Mouse (Mus musculus) kidney, adult 18-20 months (tissue): ENCODE data around the gene Il17ra.
A peak's percentile ranks its signal among the peaks of the same experiment; 100 is the strongest.

Experiments used
- DNase-seq: peaks from one replicate; pipeline ENCODE4 v3.0.0; 2021

Il17ra gene

GRCm38 (mm10) chr6:120472455-120473140 lies 9.6 kb downstream of the Il17ra start:
- no peak for DNase-seq

GRCm38 (mm10) chr6:120473427-120473826 lies 10.4 kb downstream of the Il17ra start:
- DNase-seq = peak; percentile 39

- peak; percentile 53 for DNase-seq
Measured at GRCm38 (mm10) chr6:120475288-120475687, 12.2 kb downstream of the Il17ra start.

GRCm38 (mm10) chr6:120479302-120479701 lies 16.3 kb downstream of the Il17ra start:
- DNase-seq = no peak

- no peak for DNase-seq
Measured at GRCm38 (mm10) chr6:120480361-120480760, 17.3 kb downstream of the Il17ra start.

- peak; percentile 18 for DNase-seq
Measured at GRCm38 (mm10) chr6:120481538-120481937, 18.5 kb downstream of the Il17ra start.

GRCm38 (mm10) chr6:120482021-120482420 lies 19.0 kb downstream of the Il17ra start:
- no peak for DNase-seq

GRCm38 (mm10) chr6:120482756-120483155 lies 19.7 kb downstream of the Il17ra start:
- no peak for DNase-seq

GRCm38 (mm10) chr6:120483211-120483626 lies 20.2 kb downstream of the Il17ra start:
- DNase-seq = peak; percentile 65

GRCm38 (mm10) chr6:120485038-120485437 lies 22.0 kb downstream of the Il17ra start:
- no peak for DNase-seq

- DNase-seq = no peak
Measured at GRCm38 (mm10) chr6:120486051-120486510, 23.0 kb downstream of the Il17ra start.

GRCm38 (mm10) chr6:120488647-120489046 lies 25.6 kb downstream of the Il17ra start:
- no peak for DNase-seq

GRCm38 (mm10) chr6:120489461-120489860 lies 26.4 kb downstream of the Il17ra start:
- DNase-seq = no peak

GRCm38 (mm10) chr6:120491064-120491463 lies 28.0 kb downstream of the Il17ra start:
- no peak for DNase-seq

- DNase-seq = no peak
Measured at GRCm38 (mm10) chr6:120491862-120492498, 28.9 kb downstream of the Il17ra start.

- DNase-seq = peak; percentile 36
Measured at GRCm38 (mm10) chr6:120492499-120493373, 29.7 kb downstream of the Il17ra start.

- DNase-seq = peak; percentile 16
Measured at GRCm38 (mm10) chr6:120493374-120494181, 30.5 kb downstream of the Il17ra start, which contains the start of gene Tmem121b. Tmem121b (minus strand) TSS chr6:120493807.

GRCm38 (mm10) chr6:120496544-120496943 lies 33.5 kb downstream of the Il17ra start:
- no peak for DNase-seq

GRCm38 (mm10) chr6:120504051-120504450 lies 41.0 kb downstream of the Il17ra start:
- no peak for DNase-seq

- DNase-seq = peak; percentile 21
Measured at GRCm38 (mm10) chr6:120505531-120505930, 42.5 kb downstream of the Il17ra start.

GRCm38 (mm10) chr6:120508645-120509044 lies 45.6 kb downstream of the Il17ra start:
- DNase-seq = no peak

- DNase-seq = no peak
Measured at GRCm38 (mm10) chr6:120509975-120510374, 46.9 kb downstream of the Il17ra start.
